In the genomic region with DNA sequence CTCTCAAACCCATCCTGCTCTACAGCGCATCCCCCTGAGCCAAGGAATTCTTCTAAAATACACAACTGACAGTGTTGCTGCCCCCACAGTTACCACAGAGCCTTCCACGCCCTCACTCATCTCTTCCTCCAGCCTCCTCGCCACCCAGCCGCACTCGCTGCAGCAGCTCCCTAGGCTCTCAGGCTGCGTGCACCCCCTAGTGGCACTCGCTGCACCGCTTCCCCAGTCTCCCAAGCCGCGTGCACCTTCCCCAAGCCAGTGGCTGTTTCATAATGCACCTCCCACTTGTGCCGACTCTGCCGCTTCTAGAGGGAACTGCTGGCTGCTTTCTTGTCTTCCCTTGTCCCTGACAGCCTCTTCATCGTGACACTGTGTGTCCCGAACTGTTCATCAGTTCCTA, we compare ENCODE assay signal across 8 mouse cellular contexts.
A peak's percentile ranks its signal among the peaks of the same experiment; 100 is the strongest.
DNase-seq lines count a peak whose midpoint lies in the region; ATAC-seq and TF ChIP-seq lines count a peak whose summit lies in the region.

No protein-coding gene starts in this region.

- no peak overlapping the region for H3K27ac ChIP-seq in ES-E14 (ENCODE audit: insufficient read depth, low read depth, low read length, poor library complexity, severe bottlenecking)
- H3K27ac ChIP-seq in forebrain, embryonic 14.5 days (ENCODE audit: low read depth, low read length), result no peak overlapping the region
- no peak overlapping the region for H3K27ac ChIP-seq in heart, postnatal 0 days (ENCODE audit: low read depth)
- no peak overlapping the region for H3K27ac ChIP-seq in liver, embryonic 16.5 days (ENCODE audit: low read length)
- H3K27ac ChIP-seq in neural tube, embryonic 12.5 days, result no peak overlapping the region

- in situ Hi-C loops in ES-E14 (cut with MboI; ENCODE audit: low sequenced_read_pairs in 2 of 2, unreplicated experiment in 2 of 2), result no loop called here

- H3K9me3 ChIP-seq in ES-E14 (ENCODE audit: control insufficient read depth, insufficient read depth, low read depth, low read length), result no peaks in the 10 kb centered on the region
- no peaks in the 10 kb centered on the region for H3K9me3 ChIP-seq in forebrain, embryonic 14.5 days (replicated peaks; ENCODE audit: control insufficient read depth, low read length)
- H3K9me3 ChIP-seq in heart, postnatal 0 days (replicated peaks; ENCODE audit: control insufficient read depth, low read length), result no peaks in the 10 kb centered on the region
- 0 out of 2 replicates have a peak, but pooled peaks cover 2% of the 10 kb centered on the region for H3K9me3 ChIP-seq in liver, embryonic 16.5 days (replicated peaks; ENCODE audit: control insufficient read depth, low read length)
- H3K9me3 ChIP-seq in neural tube, embryonic 12.5 days, result no peaks in the 10 kb centered on the region

- H3K4me3 ChIP-seq in ES-E14 (ENCODE audit: insufficient read depth in 1 of 2, low read depth in 1 of 2, low read length in 2 of 2, poor library complexity in 1 of 2, severe bottlenecking in 1 of 2), result peak overlapping the region in 1 of 2 experiments; percentile 42; a peak in 1 of 4 replicates
- no peak overlapping the region for H3K4me3 ChIP-seq in forebrain, embryonic 14.5 days (ENCODE audit: low read depth, low read length)
- peak overlapping the region; percentile 14; the same call in 1 of the 2 replicates for H3K4me3 ChIP-seq in heart, postnatal 0 days (ENCODE audit: low read depth, low read length)
- H3K4me3 ChIP-seq in liver, embryonic 16.5 days (ENCODE audit: low read depth, low read length), result no peak overlapping the region
- H3K4me3 ChIP-seq in neural tube, embryonic 12.5 days, result no peak overlapping the region

- peaks cover 0 to 6% of the 10 kb centered on the region in 2 experiments; a peak in 1 of 4 replicates for H3K4me1 ChIP-seq in ES-E14 (ENCODE audit: control insufficient read depth in 2 of 2, insufficient read depth in 2 of 2, low read length in 2 of 2, poor library complexity in 1 of 2)
- H3K4me1 ChIP-seq in forebrain, embryonic 14.5 days (ENCODE audit: control insufficient read depth, insufficient read depth, low read length), result no peaks in the 10 kb centered on the region
- H3K4me1 ChIP-seq in heart, postnatal 0 days (ENCODE audit: control insufficient read depth, insufficient read depth), result peaks cover 19% of the 10 kb centered on the region
- H3K4me1 ChIP-seq in liver, embryonic 16.5 days (ENCODE audit: control insufficient read depth, low read depth, low read length), result peaks cover 13% of the 10 kb centered on the region
- peaks cover 23% of the 10 kb centered on the region for H3K4me1 ChIP-seq in neural tube, embryonic 12.5 days

- peak; percentile 88 for TF ChIP-seq CTCF in heart, postnatal 0 days (IDR thresholded peaks at IDR 0.05; ENCODE audit: low read depth)

- no peaks in the 10 kb centered on the region for H3K36me3 ChIP-seq in ES-E14 (ENCODE audit: control insufficient read depth, insufficient read depth, low read length, poor library complexity, severe bottlenecking)
- H3K36me3 ChIP-seq in forebrain, embryonic 14.5 days (ENCODE audit: control insufficient read depth, insufficient read depth, low read length), result no peaks in the 10 kb centered on the region
- no peaks in the 10 kb centered on the region for H3K36me3 ChIP-seq in heart, postnatal 0 days (replicated peaks; ENCODE audit: control insufficient read depth, insufficient read depth, low read length)
- no peaks in the 10 kb centered on the region; the same call in 1 of the 2 replicates for H3K36me3 ChIP-seq in liver, embryonic 16.5 days (ENCODE audit: control insufficient read depth, insufficient read depth)
- no peaks in the 10 kb centered on the region for H3K36me3 ChIP-seq in neural tube, embryonic 12.5 days

- ATAC-seq in cerebellum, adult (ENCODE audit: insufficient number of reproducible peaks, low FRiP score, low TSS enrichment), result peak; percentile 81
- ATAC-seq in forebrain, embryonic 14.5 days, result peak; percentile 64
- ATAC-seq in heart, postnatal 0 days (ENCODE audit: insufficient read depth, low read depth), result peak; percentile 69
- peak; percentile 60 for ATAC-seq in liver, embryonic 16.5 days (ENCODE audit: low read depth)
- ATAC-seq in neural tube, embryonic 12.5 days (ENCODE audit: low FRiP score, low read depth), result peak; percentile 65

- no peak for TF ChIP-seq EP300 in heart, postnatal 0 days (IDR thresholded peaks at IDR 0.05; ENCODE audit: low read depth)

- peak; percentile 49 for DNase-seq in ES-E14 (ENCODE audit: low read depth, low spot score)
- peak; percentile 84 for DNase-seq in forebrain, embryonic 14.5 days (ENCODE audit: low spot score)
- DNase-seq in heart, postnatal 0 days (ENCODE audit: low spot score), result peak; percentile 47
- peak; percentile 80 to 84 for DNase-seq in kidney, postnatal 4 days
- peak; percentile 71 for DNase-seq in thymus, postnatal 0 days (ENCODE audit: low spot score)

- H3K9ac ChIP-seq in ES-E14 (ENCODE audit: insufficient read depth, low read depth, low read length, poor library complexity, severe bottlenecking), result no peak overlapping the region
- no peak overlapping the region for H3K9ac ChIP-seq in forebrain, embryonic 14.5 days (ENCODE audit: low read length)
- no peak overlapping the region for H3K9ac ChIP-seq in heart, postnatal 0 days (replicated peaks; ENCODE audit: low read depth, low read length)
- H3K9ac ChIP-seq in liver, embryonic 16.5 days (ENCODE audit: low read depth, low read length), result peak overlapping the region; percentile 20; the same call in 1 of the 2 replicates
- no peak overlapping the region; the same call in 1 of the 2 replicates for H3K9ac ChIP-seq in neural tube, embryonic 12.5 days

- H3K27me3 ChIP-seq in forebrain, embryonic 14.5 days (replicated peaks; ENCODE audit: control insufficient read depth, insufficient read depth, low read length), result 0 out of 2 replicates have a peak, but pooled peaks cover 6% of the 10 kb centered on the region
- H3K27me3 ChIP-seq in heart, postnatal 0 days (ENCODE audit: control insufficient read depth, insufficient read depth, low read length), result no peaks in the 10 kb centered on the region
- peaks cover 39% of the 10 kb centered on the region for H3K27me3 ChIP-seq in liver, embryonic 16.5 days (ENCODE audit: control insufficient read depth, insufficient read depth, low read depth, low read length)
- 0 out of 2 replicates have a peak, but pooled peaks cover 4% of the 10 kb centered on the region for H3K27me3 ChIP-seq in neural tube, embryonic 12.5 days (replicated peaks)

- peak overlapping the region; percentile 66 for H3K4me2 ChIP-seq in forebrain, embryonic 14.5 days (ENCODE audit: low read length)
- peak overlapping the region; percentile 52 for H3K4me2 ChIP-seq in heart, postnatal 0 days (ENCODE audit: low read depth, low read length)
- peak overlapping the region; percentile 7; the same call in 1 of the 2 replicates for H3K4me2 ChIP-seq in liver, embryonic 16.5 days (ENCODE audit: low read depth, low read length)
- H3K4me2 ChIP-seq in neural tube, embryonic 12.5 days (replicated peaks), result peak overlapping the region; percentile 90

- WGBS in forebrain, embryonic 14.5 days, result 2% methylated on average over 14 of the region's 14 CpGs
- 6% methylated on average over 14 of the region's 14 CpGs for WGBS in heart, postnatal 0 days
- 3% methylated on average over 14 of the region's 14 CpGs for WGBS in liver, embryonic 16.5 days (ENCODE audit: insufficient replicate concordance)
- WGBS in neural tube, embryonic 12.5 days, result 3% methylated on average over 14 of the region's 14 CpGs

TF ChIP-seq in ES-E14, 5 proteins besides CTCF, POLR2A, EP300 and RAD21:
- TF ChIP-seq HCFC1 (IDR thresholded peaks at IDR 0.05; ENCODE audit: borderline replicate concordance, insufficient read depth, low read length) (no peak), MAFK (IDR thresholded peaks at IDR 0.05; ENCODE audit: insufficient read depth, low read depth, low read length) (no peak), ZC3H11A (IDR thresholded peaks at IDR 0.05; ENCODE audit: borderline replicate concordance, low read depth, low read length) (no peak), CHD2 (IDR thresholded peaks at IDR 0.05; ENCODE audit: low read depth, low read length) (no peak), ZNF384 (IDR thresholded peaks at IDR 0.05; ENCODE audit: low read depth, low read length) (no peak)

Comparison
In these comparisons a context has a peak if more than half of its experiments do, and no peak if none do; other contexts are left out.
1. H3K4me2 ChIP-seq: peak in every context shown above with its lines; median percentile 90 in neural tube, embryonic 12.5 days; 66 in forebrain, embryonic 14.5 days; 52 in heart, postnatal 0 days; 7 in liver, embryonic 16.5 days.